Mouse (Mus musculus) brain, embryonic 14.5 days (tissue): Measurements from ENCODE around the gene Arhgef9. TPM values are rescaled to one million over a fixed set of nuclear protein-coding genes. Genes with fewer than 3 reads are reported as not detected.

ENCODE experiments used
- DNase-seq: peaks from one replicate; pipeline ENCODE4 v3.0.0-alpha.2; 2011; ENCODE audit warnings: low read depth
- CTCF ChIP-seq: fragments of 200-500 bp; IDR thresholded peaks from 2 replicates; pipeline ENCODE4 v1.5.1; 2012; ENCODE audit warnings: inconsistent platforms, mild to moderate bottlenecking, moderate library complexity, borderline replicate concordance; ENCODE audit not compliant: insufficient read depth, insufficient read length; ENCODE audit errors: extremely low read depth
- POLR2A ChIP-seq: fragments of 200-500 bp; IDR thresholded peaks from 2 replicates; pipeline ENCODE4 v1.6.1; 2012; ENCODE audit warnings: mild to moderate bottlenecking, inconsistent platforms, borderline replicate concordance; ENCODE audit not compliant: poor library complexity, insufficient read depth, insufficient read length, severe bottlenecking; ENCODE audit errors: extremely low read depth
- polyA plus RNA-seq: library from polyadenylated mRNA; depleted of rRNA; stranded (reverse); fragments of >200 nt; gene quantifications from 2 replicates; pipeline ENCODE4 v1.2.3, GENCODE M21; 2012; rRNA removed

Gene Arhgef9
- polyA plus RNA-seq, 1 experiment = 50.1 TPM

DNA sequence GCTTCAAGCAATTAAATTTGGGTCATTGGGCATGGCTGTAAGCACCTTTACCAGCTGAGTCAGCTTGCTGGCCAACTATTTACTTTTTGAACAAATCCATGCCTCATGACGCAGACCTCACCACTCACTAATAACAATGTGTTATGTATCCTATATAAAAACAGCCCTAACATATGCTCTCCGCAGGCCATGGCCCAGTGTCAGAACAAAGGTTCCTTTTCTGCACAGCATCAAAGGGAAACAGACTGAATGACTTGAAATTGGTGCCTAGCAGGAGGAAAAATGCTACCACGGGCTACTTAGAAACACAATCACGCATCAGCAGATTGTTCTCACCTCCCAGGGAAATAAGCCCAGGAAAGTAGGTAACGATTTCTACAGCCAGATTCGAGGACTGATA lies 73.2 kb downstream of the Arhgef9 start:
- TF ChIP-seq POLR2A = no peak
- no peak for TF ChIP-seq CTCF
- DNase-seq = peak; percentile 49

DNA sequence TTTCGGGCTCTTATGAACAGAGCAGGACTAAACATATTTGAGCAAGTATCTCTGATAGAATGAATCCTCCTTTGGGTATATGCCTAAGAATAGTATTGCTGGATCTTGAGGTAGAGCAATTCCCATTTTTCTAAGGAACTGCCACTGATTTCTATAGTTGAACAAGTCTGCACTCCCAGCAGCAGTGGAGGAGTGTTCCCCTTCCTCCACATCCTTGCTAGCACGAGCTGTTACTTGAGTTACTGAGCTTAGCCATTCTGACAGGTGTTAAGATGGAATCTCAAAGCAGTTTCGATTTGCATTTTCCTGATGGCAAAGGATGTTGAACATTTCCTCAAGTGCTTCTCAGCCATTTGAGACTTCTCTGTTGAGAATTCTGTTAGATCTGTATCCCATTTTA lies 92.3 kb downstream of the Arhgef9 start:
- DNase-seq = no peak
- TF ChIP-seq CTCF (no peak), POLR2A (no peak)

DNA sequence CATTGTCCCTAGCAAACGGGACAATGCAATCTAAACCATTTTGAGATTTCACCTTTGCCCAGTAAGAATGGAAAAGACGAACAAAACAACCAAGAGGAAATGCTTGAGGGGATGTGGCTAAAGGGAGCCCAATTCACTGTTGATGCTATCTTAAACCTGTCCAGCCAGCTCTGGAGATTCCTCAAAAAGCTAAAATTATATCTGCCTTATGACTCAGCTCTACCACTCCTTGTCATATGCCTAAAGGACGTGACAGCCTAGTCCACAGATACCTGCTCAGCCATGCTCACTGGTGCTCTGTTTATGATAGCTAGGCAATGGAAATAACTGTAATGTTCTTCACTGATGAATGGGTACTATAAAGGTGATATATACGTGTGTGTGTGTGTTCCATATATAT lies 109.0 kb downstream of the Arhgef9 start:
- no peak for DNase-seq
- TF ChIP-seq CTCF (no peak), POLR2A (no peak)

DNA sequence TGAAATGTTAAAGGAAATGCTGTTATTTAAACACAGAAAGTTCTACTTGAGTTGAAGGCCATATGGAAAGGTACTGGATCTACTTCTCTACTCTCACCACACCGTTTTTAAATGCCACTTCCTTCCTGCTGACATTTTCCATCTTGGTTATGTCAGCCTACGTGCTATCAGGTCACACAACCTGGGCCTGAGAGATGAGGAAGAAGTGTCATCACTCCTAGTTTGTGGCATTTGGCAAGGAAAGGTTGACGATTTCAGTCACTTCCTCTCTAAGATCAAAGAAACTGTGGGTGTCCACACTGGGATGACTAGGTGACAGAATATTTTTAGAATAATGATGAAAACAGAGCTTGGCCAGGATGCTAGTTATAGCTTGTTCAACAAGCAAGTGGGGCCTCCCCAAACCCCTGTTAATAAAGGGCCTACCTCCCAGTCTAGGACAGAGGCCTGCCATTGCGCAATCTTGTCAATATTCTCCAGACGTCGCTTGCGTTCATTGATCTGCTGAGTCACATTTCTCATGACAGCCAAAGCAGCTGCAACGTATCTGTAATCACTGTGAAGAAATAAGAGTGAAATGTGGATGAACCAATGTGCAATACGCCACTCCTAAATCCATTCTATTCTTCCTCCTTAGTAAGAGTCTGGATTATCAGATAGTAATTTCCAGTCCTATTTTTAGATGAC lies 119.5 kb downstream of the Arhgef9 start:
- DNase-seq = no peak

DNA sequence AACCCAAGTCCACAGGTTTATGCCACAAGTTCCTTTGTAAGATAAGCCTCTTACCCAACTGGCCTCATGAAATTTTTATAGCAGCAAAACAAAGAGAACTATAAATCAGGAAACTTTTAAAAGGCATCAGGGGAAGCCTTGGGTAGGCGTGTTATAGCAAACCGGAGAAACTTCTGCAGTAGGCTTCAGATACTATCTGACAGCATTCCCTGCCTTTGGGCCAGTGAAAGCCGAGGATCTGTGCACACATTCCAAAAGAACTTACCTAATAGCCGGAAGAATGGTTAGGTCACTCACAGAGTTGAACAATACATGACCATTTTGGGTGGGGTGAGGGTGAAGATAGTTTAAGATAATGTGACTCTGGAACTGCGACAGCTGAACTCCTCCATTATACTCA lies 168.7 kb downstream of the Arhgef9 start:
- no peak for DNase-seq

More for the DNA sequence above, 119.5 kb downstream of the Arhgef9 start:
- TF ChIP-seq POLR2A = no peak
- TF ChIP-seq CTCF = no peak

DNA sequence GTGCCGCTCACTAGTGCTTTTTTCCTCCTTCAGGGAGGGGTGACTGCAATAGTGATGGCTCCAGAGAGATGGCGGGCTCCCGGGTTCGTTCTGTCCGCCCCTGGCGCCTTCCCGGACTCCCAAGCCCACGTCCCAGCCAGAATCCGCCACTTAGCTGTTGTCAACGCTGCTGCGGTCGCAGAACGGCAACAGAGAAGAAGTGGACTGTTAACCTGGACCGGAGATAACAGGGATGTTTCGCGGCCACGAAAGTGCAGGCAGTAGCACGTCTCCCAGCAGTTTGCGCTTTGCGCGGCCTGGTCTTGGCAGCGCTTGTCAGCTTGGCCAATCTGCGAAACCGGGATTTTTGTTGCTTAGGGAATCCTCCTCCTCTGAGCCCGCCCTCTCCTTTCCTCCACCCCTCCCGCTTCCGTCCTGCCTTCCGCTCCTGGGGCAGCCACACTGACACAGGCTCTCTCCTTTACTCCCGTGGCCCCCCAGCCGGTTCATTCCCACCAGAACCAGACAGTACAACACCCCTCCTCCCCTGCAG lies 170.2 kb downstream of the Arhgef9 start, which contains the start of gene Spin4:
Spin4 (minus strand) TSS at position 322 of the 532 bp plus-strand sequence.
- TF ChIP-seq CTCF (no peak), POLR2A (peak; percentile 20; the same call in 1 of the 2 replicates)
- peak; percentile 90 for DNase-seq

More for the DNA sequence above, 168.7 kb downstream of the Arhgef9 start:
- TF ChIP-seq POLR2A = no peak
- no peak for TF ChIP-seq CTCF

DNA sequence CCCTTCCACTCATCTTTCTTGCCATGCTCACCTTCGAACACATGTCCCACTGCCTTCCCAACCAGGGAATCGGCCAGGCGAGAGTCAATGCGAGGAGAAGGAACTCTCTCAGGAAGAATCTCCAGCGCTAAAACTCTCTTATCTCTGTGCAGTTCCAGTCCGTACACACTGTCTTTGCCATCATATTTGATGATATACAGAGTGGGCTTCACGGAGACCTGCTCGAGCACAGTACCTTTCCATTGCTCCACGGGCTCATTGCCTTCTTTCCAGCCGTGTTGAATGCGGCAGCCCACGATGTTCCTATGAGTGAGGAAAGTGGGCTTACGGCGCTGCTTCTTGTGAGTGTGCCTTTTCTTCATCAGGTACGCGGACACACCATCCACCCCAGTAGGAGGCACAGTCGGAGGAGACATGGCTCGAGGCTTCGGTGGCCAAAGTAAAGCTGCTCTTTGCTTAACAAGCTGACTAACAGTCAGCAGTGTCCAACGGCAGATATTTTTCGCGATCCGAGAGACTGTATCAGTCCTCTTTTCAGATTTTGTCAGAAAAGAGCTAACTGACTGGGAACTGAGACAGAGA lies 170.8 kb downstream of the Arhgef9 start:
- TF ChIP-seq POLR2A = 0 out of 2 replicates have a peak, but pooled peaks have one; percentile 16
- no peak for TF ChIP-seq CTCF
- peak; percentile 54 for DNase-seq

DNA sequence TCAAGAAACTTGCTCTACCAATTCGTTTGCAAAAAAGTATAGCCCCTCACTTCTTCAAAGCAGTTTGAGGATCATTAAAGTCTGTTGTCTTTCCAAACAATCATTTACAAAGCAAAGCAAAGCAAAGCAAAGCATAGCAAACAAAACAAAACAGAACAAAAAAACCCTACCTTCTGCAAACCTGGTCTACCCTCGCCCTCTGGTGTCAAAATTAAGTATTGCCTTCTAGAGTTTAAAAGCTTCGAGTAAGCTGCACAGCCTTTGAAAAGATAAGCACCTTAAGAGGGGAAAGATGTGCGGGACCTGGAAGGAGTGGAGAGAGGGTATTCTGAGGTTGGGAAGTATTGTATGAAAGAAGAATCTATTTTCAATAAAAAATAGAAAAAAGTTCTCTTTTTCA lies 184.6 kb downstream of the Arhgef9 start:
- TF ChIP-seq POLR2A = no peak
- TF ChIP-seq CTCF = peak; percentile 41; the same call in 1 of the 2 replicates
- peak; percentile 70 for DNase-seq

Other genes with a start within 250 kb of the Arhgef9 start
- 1.7 and 1.8 TPM in 2 replicates for gene Spin4, start 170.2 kb downstream of the Arhgef9 start, polyA plus RNA-seq
- 8.0 and 11.4 TPM in 2 replicates for gene Amer1, start 248.0 kb upstream of the Arhgef9 start, polyA plus RNA-seq